Mouse (Mus musculus) thymus, adult 2 months (tissue): Measurements from ENCODE around the gene Ap1s1.

ENCODE experiments used
- CTCF ChIP-seq: fragments of 200-500 bp; IDR thresholded peaks from 2 replicates; pipeline ENCODE4 v1.5.1; 2012; ENCODE audit warnings: mild to moderate bottlenecking, control low read depth, low read length, moderate library complexity, borderline replicate concordance; ENCODE audit not compliant: control insufficient read depth, poor library complexity, insufficient read depth; ENCODE audit errors: extremely low read depth
- POLR2A ChIP-seq: fragments of 200-500 bp; IDR thresholded peaks from 2 replicates; pipeline ENCODE4 v1.6.1; 2012; ENCODE audit warnings: mild to moderate bottlenecking, low read length, control low read depth, moderate library complexity; ENCODE audit not compliant: control insufficient read depth, poor library complexity, insufficient read depth; ENCODE audit errors: extremely low read depth

DNA sequence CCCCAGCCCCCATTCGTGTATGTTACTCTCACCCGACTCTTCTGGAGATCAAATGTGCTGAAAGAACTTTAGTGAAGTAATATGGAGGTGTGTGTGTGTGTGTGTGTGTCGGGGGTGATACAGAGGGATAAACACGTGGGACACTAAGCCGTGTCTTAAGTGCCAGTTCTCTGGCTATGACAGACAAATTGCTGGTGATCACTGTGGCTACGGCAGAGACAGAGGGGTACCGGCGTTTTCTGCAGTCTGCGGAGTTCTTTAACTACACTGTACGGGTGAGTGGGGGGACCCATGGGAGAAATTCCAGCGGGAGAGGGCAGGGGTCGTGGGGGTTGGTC is 58.0 kb downstream of the Ap1s1 start, which contains the start of gene Znhit1:
- TF ChIP-seq CTCF = no peak
- TF ChIP-seq POLR2A = no peak
